Mouse (Mus musculus) liver, adult 2 months (tissue): ENCODE measurements around the gene Fbxo7. TPM values are rescaled to one million over a fixed set of nuclear protein-coding genes. Genes with fewer than 3 reads are reported as not detected.

Experiments used
- DNase-seq: peaks from one replicate; pipeline ENCODE4 v3.0.0-alpha.2; 2011; ENCODE audit warnings: low read depth, low spot score; ENCODE audit errors: extremely low read depth
- H3K27ac ChIP-seq: fragments of 200-500 bp; replicated peaks from 2 replicates; pipeline ENCODE4 v1.5.1; 2012; ENCODE audit warnings: low read depth, mild to moderate bottlenecking, control low read depth, inconsistent platforms, low read length; ENCODE audit not compliant: insufficient read depth
- H3K27me3 ChIP-seq: fragments of 200-500 bp; 2 replicates; pipeline ENCODE4 v1.6.1; 2012; ENCODE audit warnings: mild to moderate bottlenecking, moderate library complexity, low read length, inconsistent platforms; ENCODE audit not compliant: control insufficient read depth, insufficient read depth
- H3K36me3 ChIP-seq: fragments of 200-500 bp; 2 replicates; pipeline ENCODE4 v1.6.1; 2012; ENCODE audit warnings: low read length, inconsistent platforms; ENCODE audit not compliant: control insufficient read depth, insufficient read depth
- H3K4me1 ChIP-seq: fragments of 200-500 bp; 2 replicates; pipeline ENCODE4 v1.6.1; 2011; ENCODE audit warnings: low read length; ENCODE audit not compliant: control insufficient read depth, insufficient read depth
- H3K4me3 ChIP-seq: fragments of 200-500 bp; 2 replicates; pipeline ENCODE4 v1.5.1; 2011; ENCODE audit warnings: low read depth, mild to moderate bottlenecking, control low read depth, low read length, moderate library complexity; ENCODE audit not compliant: insufficient read depth
- H3K79me2 ChIP-seq: fragments of 200-500 bp; 2 replicates; pipeline ENCODE4 v1.6.1; 2012; ENCODE audit warnings: inconsistent platforms, mild to moderate bottlenecking, low read length, moderate library complexity; ENCODE audit not compliant: control insufficient read depth, insufficient read depth
- H3K9ac ChIP-seq: fragments of 200-500 bp; 2 replicates; pipeline ENCODE4 v1.6.1; 2012; ENCODE audit warnings: low read depth, mild to moderate bottlenecking, control low read depth, inconsistent platforms, low read length
- CTCF ChIP-seq: fragments of 200-500 bp; IDR thresholded peaks from 2 replicates; pipeline ENCODE4 v1.5.1; 2011; ENCODE audit warnings: low read depth, low read length, control low read depth
- POLR2A ChIP-seq: fragments of 200-500 bp; IDR thresholded peaks from 2 replicates; pipeline ENCODE4 v1.6.1; 2011; ENCODE audit warnings: low read length, control low read depth; ENCODE audit not compliant: insufficient read depth; ENCODE audit errors: extremely low read depth
- WGBS: fragments of 180-500 bp; shearing (Covaris S2); methylation state at CpG from one replicate; pipeline ENCODE4 v1.1.7; 2018; 5-methylcytosine and 5-hydroxymethylcytosine counted together
- polyA plus RNA-seq: library from polyadenylated mRNA; depleted of rRNA; stranded (reverse); fragments of >200 nt; gene quantifications from 2 replicates; pipeline ENCODE4 v1.2.3, GENCODE M21; 2012; rRNA removed
- total RNA-seq: library from RNA; depleted of rRNA; stranded (reverse); fragments of >200 nt; gene quantifications from 2 replicates; pipeline ENCODE4 v1.2.3, GENCODE M21; 2014; rRNA removed

Gene Fbxo7
- total and polyA plus RNA-seq, 2 experiments: 13.0 to 19.9 TPM

GRCm38 (mm10) chr10:86098363-86098762, 76.6 kb downstream of the Fbxo7 start:
- WGBS: 85% methylated on average over 6 of the region's 6 CpGs
- DNase-seq: no peak
- H3K79me2 ChIP-seq: no peaks in the 10 kb centered on the region

DNA sequence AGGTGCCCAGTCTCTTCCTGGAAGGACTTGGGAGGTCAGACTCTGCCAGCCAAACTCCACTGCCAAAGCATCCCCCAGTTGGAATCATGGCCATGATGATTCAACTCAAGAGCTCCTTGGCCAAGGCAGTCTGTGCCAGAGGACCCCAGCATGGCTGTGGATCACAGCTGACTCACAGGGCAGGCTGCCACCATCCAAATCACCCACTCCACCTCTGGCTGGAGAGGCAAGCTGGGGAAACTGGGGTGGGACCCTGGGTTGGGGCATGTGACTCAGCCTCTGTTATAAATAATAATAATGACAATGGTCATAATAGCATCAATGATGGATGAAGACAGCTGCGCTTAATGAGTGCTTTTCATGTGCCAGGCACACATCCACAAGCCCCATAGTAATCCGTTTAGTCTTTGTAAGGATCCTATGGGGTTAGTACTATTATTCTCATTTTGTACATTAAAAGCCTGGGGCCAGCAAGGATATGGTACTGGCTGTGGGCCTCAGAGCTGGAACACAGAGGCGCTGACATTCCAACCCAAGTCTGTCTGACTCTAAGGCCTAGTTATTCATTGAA, 78.6 kb downstream of the Fbxo7 start:
- Histone ChIP-seq H3K9ac (no peak overlapping the region), H3K4me1 (no peaks in the 10 kb centered on the region), H3K36me3 (no peaks in the 10 kb centered on the region), H3K27me3 (no peaks in the 10 kb centered on the region), H3K4me3 (no peak overlapping the region), H3K79me2 (no peaks in the 10 kb centered on the region), H3K27ac (no peak overlapping the region)
- TF ChIP-seq CTCF (no peak), POLR2A (no peak)
- 92% methylated on average over 3 of the region's 3 CpGs for WGBS
- no peak for DNase-seq

More at GRCm38 (mm10) chr10:86098363-86098762, 76.6 kb downstream of the Fbxo7 start:
- no peak overlapping the region for H3K9ac ChIP-seq
- H3K27ac ChIP-seq: no peak overlapping the region
- no peaks in the 10 kb centered on the region for H3K27me3 ChIP-seq
- H3K4me3 ChIP-seq: no peak overlapping the region
- no peaks in the 10 kb centered on the region for H3K4me1 ChIP-seq
- H3K36me3 ChIP-seq: no peaks in the 10 kb centered on the region
- TF ChIP-seq CTCF: no peak
- no peak for TF ChIP-seq POLR2A

Other genes with a start within 250 kb of the Fbxo7 start
- gene Pwp1, start 192.5 kb upstream of the Fbxo7 start, total RNA-seq: 12.4 and 12.8 TPM in 2 replicates
- 5.8 and 6.4 TPM in 2 replicates for gene Pwp1, start 192.5 kb upstream of the Fbxo7 start, polyA plus RNA-seq
- gene Prdm4, start 104.8 kb upstream of the Fbxo7 start, total RNA-seq: 3.7 and 5.2 TPM in 2 replicates
- 4.6 and 6.3 TPM in 2 replicates for gene Prdm4, start 104.8 kb upstream of the Fbxo7 start, polyA plus RNA-seq
- not detected in 2 replicates for gene Ascl4, start 94.3 kb upstream of the Fbxo7 start, total RNA-seq
- 0.04 TPM in 1 of 2 replicates, not detected in the other for gene Ascl4, start 94.3 kb upstream of the Fbxo7 start, polyA plus RNA-seq
- 64.8 and 71.1 TPM in 2 replicates for gene Rtcb, start 64.1 kb upstream of the Fbxo7 start, total RNA-seq
- 31.4 and 32.7 TPM in 2 replicates for gene Rtcb, start 64.1 kb upstream of the Fbxo7 start, polyA plus RNA-seq
- not detected in 2 replicates for gene Bpifc, start 10.1 kb upstream of the Fbxo7 start, total RNA-seq
- gene Bpifc, start 10.1 kb upstream of the Fbxo7 start, polyA plus RNA-seq: not detected in 2 replicates